Mouse (Mus musculus) right cerebral cortex, postnatal 10 days (tissue): Measurements from ENCODE around the gene Igf2bp1.
"Not testable (repeated sequence)": the region's sequence is repeated elsewhere in the genome, so short reads cannot be mapped to it uniquely, and the experiment has no call there.

Experiments used
- DNase-seq, 2 experiments: peaks; one replicate each; pipeline ENCODE4 v3.0.0; 2021; ENCODE audit warnings: low spot score in 2 of 2

Igf2bp1 gene

DNA sequence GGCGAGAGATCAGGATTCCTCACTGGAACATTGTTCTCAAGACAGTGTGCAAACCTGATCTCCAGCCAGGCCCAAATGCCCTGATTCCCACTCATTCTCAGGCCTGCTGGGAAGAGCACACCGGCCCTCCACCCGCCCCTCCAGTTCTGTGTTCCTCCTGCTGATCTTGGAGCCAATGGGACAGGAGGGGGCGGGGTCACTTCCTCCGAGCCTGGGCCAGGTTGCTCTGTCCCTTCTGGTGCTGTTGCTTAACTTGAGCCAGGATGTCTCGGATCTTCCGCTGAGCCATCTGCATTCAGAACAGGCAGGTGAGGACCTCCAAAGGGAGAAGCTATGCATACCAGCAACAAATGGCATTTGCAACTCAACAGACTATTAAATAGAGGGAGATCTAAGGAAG lies 42.4 kb downstream of the Igf2bp1 start:
- DNase-seq, result no peak

- peak in 1 of 2 experiments; percentile 24 for DNase-seq
Measured at GRCm38 (mm10) chr11:95959152-95959551, 46.6 kb downstream of the Igf2bp1 start.

DNA sequence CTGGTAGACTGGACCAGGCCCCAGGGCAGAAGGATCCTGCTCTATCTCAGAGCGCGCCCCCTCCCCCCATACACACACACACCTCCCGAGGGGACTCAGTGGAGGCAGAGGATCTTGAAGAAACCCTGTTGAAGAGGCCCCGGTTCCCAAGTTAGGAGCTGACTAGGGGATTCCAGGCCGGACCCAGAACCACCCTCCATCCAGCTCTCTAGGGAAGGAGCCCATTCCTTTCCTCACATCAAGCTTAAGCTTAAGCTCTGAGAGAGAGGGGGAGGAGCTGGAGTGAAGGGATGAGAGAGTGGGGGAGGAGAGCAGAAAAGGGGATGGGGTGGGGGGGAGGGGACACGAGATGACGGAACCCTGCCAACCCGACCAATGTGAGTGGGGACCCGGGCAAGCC lies 47.5 kb downstream of the Igf2bp1 start:
- no peak for DNase-seq

DNA sequence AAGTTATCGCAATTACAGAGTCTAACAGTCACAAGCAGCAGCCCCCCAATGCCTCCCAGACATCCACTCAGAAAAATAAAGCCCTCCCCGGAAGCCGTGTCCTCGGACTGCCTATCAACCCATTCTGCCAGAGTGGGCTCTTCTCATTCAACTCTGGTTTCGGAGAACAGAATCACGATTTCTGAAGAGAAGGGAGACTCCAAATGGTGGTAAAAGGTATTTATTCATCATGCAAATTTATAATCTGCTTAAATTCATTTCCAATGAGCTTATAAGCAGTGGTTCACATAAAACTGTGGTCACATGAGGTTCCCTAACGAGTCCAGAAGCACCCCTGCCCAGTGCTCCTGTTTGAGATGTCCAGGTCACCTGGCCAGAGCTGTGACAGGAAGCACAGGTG lies 48.3 kb downstream of the Igf2bp1 start:
- DNase-seq, result no peak

DNA sequence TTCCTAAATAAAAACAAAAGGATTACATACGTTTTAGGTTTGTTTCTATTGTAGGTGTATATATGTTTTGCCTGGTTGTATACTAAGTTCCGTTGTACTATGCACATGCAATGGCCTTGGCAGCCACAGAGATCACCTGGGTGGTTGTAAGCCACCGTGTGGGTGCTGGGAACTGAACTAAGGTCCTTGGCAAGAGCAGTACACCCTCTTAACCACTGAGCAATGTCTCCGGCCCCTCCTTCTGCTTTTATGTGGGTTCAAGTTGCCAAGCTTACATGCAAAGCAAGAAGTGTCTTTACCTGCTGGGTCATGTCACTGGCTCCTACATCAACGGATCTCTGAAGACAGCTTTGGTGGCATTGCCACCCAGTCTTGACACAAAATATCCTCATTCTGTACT lies 52.4 kb downstream of the Igf2bp1 start:
- DNase-seq, result no peak

GRCm38 (mm10) chr11:95945838-95946472 lies 59.8 kb downstream of the Igf2bp1 start:
- DNase-seq, result no peak

DNA sequence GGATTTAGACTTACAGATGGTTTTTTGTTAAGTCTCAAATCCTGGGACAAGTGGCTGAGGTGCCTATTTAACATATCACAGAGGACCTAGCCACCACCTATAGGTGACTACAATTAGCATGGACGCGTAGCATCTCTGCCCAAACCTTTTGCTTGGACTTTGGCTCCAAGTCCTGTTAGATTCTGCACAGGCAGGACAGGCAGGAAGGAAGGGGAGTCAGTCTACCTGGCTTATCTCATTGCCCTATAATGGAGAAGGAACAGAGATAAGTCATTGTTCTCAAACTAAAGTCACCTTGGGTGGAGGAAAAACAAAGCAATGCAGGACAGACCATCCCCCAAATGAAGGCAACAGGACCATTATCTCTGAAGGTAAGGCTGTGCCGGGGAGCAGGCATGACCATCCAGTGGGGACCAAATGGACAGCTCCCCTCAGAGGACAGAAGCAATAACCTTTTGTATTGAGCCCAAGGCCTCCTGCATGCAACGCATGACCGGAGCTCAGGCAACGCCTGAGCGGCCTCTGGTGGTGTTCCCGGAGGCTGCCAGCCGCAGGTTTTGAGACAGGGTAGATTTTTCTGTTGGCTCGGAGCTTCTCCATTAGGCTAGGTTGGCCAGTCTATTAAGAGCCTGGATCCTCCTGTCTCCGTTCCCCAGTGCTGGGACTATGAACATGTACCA lies 65.8 kb downstream of the Igf2bp1 start:
- no peak for DNase-seq

DNA sequence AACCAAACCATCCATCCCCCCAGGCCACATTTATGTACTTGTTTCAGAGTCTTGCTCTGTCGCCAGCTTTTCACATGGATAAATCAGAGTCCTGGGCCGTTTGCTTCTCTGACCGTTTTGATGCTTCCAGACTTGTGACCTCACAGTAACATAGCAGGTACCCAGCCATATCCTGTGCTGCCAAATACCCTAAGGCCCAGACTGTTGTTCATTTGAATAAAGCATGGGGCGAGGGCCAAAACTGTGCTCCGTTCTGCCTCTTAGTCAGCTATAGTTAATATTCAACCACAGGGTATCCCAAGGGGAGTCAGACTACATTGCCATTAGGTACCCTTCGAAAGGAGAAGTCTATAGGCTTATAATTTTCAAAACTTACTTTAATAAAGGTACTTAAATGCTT lies 69.3 kb downstream of the Igf2bp1 start:
- no peak for DNase-seq

- not testable (repeated sequence) for DNase-seq
Measured at GRCm38 (mm10) chr11:95932168-95932567, 73.6 kb downstream of the Igf2bp1 start.

- DNase-seq, result no peak
Measured at GRCm38 (mm10) chr11:95926398-95926797, 79.3 kb downstream of the Igf2bp1 start.

GRCm38 (mm10) chr11:95925976-95926375 lies 79.8 kb downstream of the Igf2bp1 start:
- DNase-seq, result no peak

DNA sequence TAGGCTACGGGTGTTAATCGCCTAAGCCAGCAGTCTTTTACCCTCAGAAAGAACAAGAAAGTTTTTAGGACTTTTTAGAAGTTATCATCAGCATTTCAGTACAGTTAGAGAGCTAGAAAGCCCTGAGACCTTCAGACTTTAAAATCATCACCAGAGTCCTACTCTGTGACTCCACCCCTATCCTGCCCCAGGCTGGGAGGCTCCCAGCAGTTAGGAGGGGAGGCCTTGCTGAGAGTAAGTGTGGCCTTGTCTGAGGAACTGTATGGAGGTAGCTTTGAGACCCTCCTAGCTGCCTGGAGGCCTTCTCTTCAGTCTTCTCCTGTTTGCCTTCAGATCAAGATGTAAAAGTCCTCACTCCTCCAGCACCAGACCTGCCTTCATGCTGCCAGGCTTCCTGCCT lies 81.5 kb downstream of the Igf2bp1 start:
- DNase-seq, result no peak

DNA sequence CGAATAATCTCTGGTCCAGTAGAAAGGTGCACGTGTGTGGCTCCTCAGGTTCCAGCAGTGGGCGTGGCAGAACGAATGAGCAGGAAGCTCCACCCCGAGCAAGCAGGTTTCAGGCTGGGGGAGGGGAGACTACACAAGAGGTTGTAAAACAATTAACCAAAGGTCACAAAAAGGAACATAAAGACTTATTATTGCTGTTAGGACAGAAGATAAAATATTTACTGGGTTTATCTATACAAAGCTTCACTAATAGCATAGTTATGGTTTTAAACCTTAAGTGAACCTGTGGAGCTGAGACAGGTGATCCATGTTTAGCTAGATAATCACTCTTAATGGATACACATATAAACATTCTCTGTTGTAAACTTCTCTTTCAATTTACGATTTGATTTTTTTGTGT lies 82.3 kb downstream of the Igf2bp1 start:
- not testable (repeated sequence) for DNase-seq

- DNase-seq, result no peak
Measured at GRCm38 (mm10) chr11:95921991-95922621, 83.6 kb downstream of the Igf2bp1 start.

- no peak for DNase-seq
Measured at GRCm38 (mm10) chr11:95916426-95916825, 89.3 kb downstream of the Igf2bp1 start.

DNA sequence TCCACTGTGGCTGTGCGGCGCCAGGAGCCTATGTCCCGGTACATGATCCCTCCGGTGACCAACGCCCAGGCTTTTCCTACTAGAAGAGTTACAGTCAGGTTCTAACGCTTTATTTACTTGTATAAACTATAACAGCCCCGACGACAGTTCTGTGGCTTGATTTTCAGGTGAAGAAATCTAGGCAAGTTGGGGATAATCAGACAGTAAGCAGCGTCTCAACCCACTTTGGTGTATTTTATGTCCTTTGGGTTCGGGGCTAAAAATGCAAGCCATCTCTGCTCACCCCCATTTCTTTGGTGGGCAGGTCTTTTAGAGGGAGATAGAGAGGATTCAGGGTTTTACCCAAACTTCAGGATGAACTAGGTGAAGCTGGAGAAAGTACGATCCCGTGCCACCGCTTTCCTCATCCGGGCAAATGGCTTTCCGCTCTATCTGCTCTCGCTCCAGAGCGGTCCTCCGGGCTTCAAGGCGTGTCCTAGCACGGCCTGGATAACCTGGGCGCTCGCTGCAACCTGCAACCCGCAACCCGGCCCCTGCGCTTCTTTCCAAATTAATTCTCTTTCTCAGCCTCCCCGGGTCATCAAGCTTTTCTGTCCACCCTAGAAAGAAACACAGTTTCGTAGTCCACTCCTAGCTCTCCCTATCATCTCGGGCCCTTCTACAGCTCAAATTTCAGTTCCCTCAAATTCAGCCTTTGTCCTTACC lies 90.6 kb downstream of the Igf2bp1 start:
- no peak for DNase-seq

GRCm38 (mm10) chr11:95914571-95914991 lies 91.2 kb downstream of the Igf2bp1 start, which contains the start of gene B4galnt2:
TSS of gene B4galnt2 (minus strand) at chr11:95914891.
- peak; percentile 24 to 39 for DNase-seq

GRCm38 (mm10) chr11:95913959-95914566 lies 91.7 kb downstream of the Igf2bp1 start:
- DNase-seq, result no peak

GRCm38 (mm10) chr11:95911579-95911978 lies 94.2 kb downstream of the Igf2bp1 start:
- DNase-seq, result no peak

GRCm38 (mm10) chr11:95907805-95908524 lies 97.8 kb downstream of the Igf2bp1 start:
- no peak for DNase-seq
